Mouse (Mus musculus) T-helper 17 cell (primary cell): ENCODE data around the gene Tfdp2.
"Not testable (repeated sequence)": the region's sequence is repeated elsewhere in the genome, so short reads cannot be mapped to it uniquely, and the experiment has no call there.

ENCODE experiments used
- in situ Hi-C, 2 experiments: fragments of 300-600 bp; cut with MboI, MseI; formaldehyde crosslinking; loops; 1 replicate in 1 of 2; 2 replicates in 1 of 2; pipeline ENCODE4 v1.15.1; 2025; ENCODE audit warnings: high pct_unique_total_duplicates in 2 of 2

The Tfdp2 gene

DNA sequence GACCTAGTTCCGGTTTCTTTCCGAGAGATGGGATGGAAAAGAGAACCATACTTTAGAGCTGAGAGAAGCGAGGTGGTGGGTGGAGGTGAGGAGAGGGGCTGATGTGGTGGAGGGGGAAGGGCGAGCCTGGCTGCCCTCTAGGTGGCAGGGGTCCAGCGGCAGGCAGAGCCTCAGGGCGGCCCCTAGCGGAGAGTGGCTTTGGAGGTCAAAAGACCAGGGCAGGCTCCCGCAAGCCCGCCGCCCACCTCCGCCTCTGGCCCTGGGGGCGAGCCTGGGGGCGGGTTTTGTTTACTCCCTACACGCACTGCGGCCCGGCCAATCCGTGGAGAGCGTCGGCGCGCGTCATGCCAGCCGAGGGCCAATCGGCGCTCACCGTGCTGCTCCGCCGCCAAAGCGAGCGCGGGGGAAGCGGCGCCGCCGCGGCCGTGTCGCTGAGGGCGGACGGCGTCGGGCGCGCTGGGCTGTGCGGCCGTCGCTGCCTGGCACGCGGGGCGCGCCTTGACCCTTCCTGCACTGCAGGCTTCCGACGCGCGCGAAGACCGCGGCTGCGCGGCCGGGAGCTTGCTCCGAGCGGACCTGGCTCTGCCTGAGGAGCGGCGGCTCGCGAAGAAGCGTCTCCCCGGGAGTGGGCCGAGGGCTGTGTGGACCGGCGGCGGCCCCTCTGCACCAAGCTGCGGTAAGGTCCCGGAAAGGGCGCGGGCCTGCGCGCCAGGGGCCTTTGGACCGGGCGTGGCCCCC is at the start of gene Tfdp2:
TSS of gene Tfdp2 (plus strand) at position 391 of the 738 bp plus-strand sequence.
- in situ Hi-C loops: no loop called here

DNA sequence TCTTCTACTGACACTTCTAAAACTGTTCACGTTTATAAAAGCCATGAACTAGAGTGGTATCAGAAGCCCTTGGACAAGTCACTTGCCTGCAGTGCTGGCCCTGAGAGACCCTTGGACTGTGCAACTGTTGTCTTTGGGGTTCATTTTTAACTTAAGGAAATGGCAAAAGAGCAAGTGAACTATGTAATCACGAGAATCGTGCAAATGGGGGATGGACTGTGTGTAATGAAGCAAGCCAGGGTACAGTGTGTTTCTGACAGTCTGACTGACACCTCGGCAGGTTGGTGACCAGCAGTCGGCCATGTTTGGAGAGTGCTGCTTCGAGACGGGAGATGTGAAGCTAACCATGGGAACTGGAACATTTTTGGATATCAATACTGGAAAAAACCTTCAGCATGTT is 43.3 kb upstream of the Tfdp2 start:
- in situ Hi-C loops: no loop called here

DNA sequence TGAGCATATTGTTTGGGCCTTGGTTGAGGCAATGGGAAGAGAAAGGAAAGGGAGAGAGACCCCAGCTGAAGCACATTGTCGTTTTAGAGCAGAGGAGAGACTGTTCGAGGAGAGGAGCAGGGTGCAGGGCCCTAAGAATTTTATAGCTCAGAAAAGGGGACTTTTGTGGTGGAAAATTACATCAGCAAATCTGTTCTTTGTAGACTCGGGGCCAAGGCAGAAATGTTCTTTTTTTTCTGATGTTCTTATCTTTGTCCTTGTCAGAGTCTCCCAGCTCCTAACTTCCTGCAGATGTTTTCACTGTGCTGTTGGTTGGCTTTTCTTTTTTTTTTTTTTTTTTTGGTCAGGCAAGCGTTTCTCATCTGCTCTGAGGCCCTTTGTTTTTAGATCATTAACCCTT is 37.6 kb upstream of the Tfdp2 start:
- in situ Hi-C loops: no loop called here

DNA sequence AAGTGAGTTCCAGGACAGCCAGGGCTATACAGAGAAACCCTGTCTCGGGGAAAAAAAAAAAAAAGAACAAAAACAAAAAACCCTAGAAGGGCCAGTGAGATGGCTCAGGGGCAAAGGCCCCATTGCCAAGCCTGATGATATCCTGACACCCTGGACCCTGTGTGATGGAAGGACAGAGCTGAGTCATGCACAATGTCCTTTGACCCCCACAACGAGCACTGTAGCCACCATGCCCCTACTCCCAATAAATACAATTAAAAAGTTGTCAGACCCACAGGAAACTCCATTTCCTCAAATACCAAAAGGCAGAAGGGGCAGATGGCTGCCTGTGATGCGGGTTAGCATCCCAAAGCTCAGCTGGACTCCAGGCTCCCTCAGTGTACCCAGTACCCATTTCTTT is 37.0 kb upstream of the Tfdp2 start:
- in situ Hi-C loops: no loop called here

DNA sequence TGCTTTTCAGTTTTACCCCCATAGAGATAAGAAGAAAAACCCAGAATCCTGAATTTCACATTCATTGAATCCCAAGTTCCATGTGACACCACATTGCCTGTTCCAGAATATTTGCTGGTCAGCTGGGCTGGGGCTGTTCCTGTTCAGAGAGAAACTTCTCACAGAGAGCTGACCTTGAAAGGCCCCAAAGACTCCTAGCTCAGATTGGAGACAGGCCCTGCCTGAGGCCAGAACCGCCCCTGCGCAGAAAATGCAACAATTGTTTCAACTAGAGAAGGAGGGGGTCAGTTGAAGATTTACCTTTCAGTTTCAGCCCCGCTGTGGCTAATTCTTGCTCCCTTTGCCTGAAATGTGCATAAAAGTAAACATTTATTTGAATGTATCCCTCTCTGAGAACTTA is 35.3 kb upstream of the Tfdp2 start:
- in situ Hi-C loops: no loop called here

DNA sequence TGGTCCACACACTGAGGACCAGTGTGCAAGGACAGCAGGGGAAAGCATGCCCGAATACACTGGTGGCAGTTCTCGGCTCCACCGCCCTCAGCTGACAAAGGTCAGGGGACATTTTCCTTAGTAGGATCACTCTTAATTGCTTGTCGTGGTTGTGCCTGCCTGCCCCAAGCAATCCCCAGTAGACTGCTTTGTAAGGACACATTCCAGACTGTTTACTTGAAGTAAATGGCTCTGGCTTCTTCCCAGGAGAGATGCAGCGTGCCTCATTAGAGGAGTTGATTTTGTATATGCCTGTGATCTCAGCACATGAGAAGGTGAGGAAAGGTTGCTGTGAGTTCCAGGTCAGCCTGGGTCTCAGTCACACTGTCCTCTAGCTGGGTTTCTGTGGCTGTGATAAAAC is 33.7 kb upstream of the Tfdp2 start:
- in situ Hi-C loops: no loop called here

DNA sequence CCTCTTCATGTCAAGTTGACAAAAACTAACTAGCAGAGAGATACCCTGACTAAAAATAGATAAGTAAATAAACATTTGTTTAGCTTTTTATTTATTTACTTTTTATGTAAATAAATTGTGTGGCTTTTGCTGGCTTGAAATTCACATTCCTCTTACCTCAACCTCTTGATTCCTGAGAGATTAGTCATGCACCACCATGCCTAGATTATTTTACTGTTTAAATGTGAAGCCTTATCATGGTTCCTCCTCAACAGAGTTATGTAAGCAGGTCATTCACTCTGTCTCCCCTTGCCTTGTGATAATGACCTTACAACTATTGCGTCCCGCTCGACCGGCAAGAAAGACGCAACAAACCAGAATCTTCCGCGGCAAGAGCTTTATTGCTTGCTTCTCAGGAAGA is 32.6 kb upstream of the Tfdp2 start:
- in situ Hi-C loops: no loop called here

DNA sequence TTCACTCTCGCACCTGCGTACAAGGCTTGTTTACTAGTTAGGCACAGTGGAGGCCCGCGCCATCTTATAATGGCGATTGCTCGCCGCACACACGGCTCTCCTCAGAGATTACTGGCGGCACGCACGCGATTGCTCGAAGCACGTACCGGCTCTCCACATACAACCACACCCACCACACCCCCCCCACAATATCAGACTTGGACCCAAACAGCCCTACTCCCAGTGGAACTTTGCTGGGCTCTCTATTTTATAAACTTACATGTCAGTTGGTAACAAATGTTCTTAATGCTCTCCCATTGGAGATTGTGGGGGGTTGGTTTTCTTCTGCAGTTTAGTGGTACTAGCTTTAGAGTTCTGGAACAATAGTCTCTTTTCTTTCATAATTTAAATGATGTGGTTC is 32.1 kb upstream of the Tfdp2 start:
- in situ Hi-C loops: not testable (repeated sequence)

DNA sequence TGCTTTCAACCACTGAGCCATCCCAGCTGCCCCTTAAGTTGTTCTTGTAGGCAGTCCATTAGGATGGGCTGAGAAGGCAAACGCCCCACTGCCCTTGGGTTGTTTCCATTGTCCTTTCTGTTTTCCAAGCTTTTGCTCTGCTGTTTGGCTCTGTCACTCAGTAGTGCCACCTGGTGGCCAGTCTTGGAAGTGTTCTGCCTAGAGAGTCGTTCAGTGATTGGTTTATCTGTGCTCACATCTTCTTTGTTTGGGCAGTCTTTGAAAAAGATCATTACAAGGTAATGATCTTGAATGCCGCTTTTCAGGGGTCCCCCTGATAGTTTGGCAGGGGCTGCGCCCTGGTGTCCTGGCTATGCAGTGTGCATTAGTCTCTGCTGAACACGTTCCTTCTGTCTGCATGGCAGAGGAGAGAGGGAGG is 28.9 kb upstream of the Tfdp2 start:
- in situ Hi-C loops: no loop called here

DNA sequence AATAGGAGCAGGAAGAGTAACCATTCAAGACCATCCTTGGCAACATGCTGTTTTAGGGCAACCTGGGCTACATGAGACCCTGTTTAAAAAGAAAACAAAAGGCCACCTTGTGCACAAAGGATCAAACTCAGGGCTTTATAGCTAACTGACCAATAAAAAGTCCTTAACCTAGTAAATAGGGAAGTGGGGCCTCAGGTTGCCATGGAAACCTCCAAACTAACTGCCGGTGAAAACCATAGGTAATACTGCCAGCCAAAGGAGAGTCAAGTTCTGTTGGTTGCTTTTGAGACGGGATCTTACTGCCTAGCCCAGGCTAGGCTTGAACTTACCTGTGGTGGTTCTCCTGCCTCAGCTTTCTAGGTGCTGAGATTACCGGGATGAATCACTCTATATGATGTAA is 25.5 kb upstream of the Tfdp2 start:
- in situ Hi-C loops: no loop called here

DNA sequence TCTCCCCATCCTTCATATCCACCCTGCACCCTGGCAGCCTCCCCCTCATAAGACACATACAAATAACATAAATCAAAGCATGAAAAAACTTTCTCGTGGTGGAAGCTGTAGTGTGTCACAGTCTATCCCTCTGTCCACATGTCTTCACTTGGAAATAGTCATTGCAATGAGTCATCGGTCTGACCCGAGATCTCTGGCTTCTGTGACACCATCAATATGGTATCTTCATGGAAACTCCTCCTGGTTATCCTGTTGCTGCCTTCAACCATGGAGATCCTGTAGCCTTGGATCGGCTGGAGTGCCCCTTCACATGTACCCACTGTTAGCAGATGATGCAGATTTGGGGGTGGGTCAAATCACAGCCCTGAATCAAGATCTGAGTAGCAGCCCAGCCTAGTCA is 11.2 kb upstream of the Tfdp2 start:
- in situ Hi-C loops: no loop called here

DNA sequence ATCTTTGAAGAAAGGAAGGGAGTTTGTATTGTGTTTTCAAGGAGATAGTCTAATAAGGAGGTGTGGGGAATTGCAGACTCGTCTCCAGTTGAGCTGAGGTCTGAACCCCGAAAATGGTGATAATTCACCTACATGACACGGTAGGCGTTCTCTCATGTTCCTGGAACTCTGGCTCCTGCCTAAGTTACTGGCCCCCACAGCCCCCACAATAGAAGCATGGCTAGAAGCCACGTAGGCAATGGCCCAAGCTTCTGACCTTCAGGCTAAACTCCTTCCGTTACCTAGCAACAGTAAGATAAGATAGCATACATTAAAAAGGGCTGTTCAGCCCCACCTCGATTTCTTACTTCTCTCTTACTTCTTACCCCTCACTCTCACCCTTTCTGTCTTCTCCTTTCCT is 9.4 kb upstream of the Tfdp2 start:
- in situ Hi-C loops: no loop called here

DNA sequence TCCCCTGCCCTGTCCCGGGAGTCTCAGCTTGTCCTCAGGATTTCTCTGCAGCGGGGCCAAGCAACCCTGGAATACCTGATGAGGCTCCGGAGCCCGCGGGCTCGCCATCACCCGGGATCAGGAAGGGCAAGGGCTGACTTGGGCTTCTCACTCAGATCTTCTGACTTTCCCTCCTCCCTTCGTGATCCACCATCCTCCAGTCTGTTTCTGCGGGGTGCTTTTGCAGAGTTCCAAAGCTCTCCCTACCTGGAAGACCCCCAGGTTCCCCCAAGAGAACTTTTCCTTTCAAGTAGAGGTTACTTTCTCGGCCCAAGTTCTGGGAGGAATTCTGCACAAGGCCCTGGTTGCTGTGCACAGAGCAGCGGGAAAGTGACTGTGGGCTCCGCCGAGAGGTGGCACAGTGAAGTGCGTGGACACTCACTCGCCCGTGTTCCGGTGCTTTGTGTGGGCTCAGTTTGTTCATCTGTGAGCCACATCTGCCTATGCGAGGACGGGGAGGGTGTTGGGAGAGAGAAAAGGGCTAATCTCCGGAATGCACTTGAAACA is 634 bp downstream of the Tfdp2 start:
- in situ Hi-C loops: no loop called here

DNA sequence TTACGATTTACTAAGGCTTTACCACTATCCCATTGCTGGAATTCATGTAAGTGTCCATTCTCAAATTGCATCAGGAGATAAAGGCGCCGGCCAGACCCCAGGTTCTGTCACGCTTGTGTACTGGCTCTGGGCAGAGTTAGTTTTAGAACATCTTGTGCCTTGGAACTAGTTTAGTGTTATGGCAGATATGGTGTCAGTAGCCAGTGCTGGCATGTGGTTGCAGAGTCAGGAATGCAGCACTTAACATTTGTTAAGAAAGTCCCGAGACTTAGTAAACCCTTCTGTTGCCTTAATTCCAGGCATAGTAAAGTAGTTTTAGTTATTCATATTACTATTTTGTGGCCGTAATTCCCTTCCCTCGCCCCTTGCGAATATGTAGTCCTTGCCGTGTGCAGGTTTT is 1.7 kb downstream of the Tfdp2 start:
- in situ Hi-C loops: no loop called here

DNA sequence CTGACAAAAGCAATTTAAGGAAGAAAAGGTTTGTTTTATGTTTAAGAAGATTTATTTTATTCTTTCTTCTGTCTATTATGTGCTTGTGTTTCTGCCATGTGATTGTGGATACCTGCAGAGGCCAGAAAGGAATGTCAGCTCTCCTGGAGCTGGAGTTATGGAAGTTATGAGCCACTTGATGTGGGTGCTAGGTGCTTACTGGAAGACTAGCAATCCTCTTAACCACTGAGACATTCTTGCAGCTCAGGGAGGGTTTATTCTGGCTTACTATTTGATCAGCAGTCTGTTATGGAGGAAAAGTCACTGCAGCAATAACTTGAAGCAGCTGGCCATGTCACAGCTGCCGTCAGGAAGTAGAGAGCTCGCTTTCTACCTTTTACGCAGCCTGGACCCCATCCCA is 7.6 kb downstream of the Tfdp2 start:
- in situ Hi-C loops: no loop called here

DNA sequence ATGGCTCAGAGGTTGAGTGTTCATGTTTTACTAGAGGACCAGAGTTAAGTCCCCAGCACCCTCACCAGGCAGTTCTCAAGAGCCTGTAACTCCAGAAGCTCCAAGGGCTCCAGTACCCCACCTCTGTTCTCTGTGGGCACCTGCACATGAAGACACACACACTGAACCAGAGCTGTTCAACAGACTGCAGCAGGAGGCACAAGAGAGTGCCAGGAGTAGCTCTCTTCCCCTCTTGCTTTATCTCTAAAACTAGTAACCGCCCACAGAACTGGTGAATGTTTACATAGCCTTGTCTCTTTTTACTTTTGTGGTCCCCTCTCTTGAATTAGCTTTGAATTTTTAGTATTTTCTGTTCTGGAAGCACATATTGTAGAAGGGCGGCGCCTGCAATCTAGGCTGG is 11.4 kb downstream of the Tfdp2 start:
- in situ Hi-C loops: no loop called here

DNA sequence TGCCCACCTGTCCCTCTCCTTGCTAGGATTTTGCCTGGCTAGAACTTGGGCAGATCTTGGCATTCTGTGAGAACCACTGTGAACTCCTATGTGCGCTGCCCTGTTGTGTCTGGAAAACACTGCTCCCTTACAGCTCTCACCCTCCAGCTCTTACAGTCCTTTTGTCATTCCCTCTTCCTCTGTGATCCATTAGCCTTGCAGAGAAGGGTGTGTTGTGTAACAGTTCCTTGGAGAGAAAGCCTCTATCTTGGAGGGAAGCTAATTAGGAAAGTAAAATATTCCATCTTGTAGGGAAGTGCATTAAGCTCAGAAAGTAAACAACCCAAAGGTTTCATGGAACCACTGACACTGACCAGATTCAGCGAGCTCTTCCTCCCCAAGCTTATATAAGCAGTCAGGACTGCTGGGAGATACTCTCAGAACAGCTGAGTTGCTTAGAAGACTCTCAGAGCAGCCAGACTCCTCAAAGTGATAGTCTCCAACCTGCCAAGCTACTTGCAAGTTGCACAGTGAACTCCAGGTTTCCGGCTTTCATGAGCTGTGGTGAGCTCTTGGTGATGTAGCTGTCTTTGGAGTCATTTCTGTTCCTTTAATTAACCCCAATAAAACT is 17.1 kb downstream of the Tfdp2 start:
- in situ Hi-C loops: no loop called here

DNA sequence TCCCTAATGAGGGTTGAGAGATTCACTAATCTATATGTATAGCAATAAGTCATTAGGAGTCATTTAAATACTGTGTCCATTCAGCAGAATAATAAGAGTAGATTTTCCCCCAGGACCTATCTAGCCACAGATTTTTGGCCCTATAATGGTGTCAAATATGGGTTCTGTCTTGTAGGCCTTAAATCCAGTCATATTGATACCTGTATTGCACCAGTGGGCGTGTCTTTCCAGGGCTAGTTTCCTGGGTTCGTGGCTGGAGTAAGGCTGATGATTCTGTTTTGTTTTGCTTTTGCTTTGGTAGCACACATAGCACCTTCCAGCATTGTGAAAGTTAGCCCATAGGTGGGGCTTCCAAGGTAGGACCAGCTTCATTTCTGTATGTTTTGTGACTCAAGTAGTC is 18.1 kb downstream of the Tfdp2 start:
- in situ Hi-C loops: no loop called here

DNA sequence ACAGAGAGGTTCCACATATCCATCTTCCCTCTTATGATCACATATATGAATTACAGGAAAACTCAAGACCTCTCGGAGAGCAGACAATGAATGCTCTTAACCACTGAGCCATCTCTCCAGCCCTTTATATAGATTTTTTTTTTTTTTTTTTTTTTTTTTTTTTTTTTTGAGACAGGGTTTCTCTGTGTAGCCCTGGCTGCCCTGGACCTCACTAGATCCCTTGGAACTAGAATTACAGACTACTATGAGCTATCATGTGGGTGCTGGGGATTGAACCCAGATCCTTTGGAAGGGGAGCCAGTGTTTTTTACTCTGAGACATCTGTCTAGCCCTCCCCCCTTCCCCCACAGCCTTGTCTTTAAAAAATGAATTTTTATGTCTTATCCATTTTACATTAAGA is 21.2 kb downstream of the Tfdp2 start:
- in situ Hi-C loops: no loop called here

DNA sequence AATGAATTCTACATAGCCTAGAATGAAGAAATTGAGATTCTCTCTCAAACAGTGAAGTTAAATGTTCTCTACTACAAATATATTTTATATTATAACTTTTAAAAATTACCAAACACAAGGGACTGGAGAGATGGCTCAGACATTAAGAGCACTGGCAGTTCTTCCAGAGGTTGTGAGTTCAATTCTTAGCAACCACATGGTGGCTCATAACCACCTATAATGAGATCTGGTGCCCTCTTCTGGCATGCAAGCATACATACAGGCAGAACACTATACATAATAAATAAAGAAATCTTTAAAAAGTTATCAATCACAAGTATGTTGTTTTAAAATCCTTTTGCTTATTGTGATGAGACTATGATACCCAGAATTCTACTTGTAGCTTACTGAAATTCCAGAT is 21.7 kb downstream of the Tfdp2 start:
- in situ Hi-C loops: no loop called here

DNA sequence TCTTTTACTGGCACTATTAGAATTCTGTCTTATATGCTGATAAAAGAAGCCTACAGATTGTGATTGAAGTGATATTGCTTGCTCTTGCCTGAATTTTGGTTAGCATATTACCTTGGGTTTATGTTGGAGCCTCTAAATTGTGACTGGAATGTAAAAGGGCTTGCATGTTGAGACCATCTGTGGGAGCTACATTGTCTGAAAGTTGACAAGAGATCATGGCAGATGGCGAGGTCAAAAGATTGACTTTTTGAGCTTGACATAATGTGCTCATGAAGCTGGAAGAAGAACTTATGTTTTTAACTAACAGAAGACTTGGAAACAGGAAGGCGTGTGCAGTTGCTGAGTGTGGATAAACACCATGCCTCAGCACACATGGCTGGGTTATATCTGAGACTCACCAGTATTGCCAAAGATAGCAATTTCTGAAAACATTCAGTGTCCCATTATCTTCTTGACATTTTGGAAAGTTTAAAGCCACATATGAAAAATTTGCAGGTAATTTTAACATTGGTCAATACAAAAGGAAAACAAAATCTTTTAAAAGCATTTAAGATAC is 23.1 kb downstream of the Tfdp2 start:
- in situ Hi-C loops: no loop called here

DNA sequence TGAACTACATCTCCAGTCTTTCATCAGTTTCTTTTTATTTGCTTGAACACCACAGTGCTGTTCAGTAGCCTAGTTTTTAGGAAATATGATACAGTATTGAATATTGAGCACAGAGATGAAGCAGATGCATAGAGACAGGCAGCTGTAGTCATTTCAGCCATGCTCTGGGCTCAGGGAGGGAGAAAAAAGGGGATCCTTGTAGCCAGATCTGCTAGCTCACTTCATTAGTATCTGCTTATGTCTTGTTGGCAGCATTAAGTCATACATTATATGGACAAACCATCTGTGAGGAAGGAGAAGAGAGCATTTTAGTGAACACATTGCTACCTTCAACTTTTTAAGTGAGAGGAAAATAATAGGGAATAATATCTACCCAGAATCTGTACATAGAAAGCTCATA is 24.3 kb downstream of the Tfdp2 start:
- in situ Hi-C loops: no loop called here

DNA sequence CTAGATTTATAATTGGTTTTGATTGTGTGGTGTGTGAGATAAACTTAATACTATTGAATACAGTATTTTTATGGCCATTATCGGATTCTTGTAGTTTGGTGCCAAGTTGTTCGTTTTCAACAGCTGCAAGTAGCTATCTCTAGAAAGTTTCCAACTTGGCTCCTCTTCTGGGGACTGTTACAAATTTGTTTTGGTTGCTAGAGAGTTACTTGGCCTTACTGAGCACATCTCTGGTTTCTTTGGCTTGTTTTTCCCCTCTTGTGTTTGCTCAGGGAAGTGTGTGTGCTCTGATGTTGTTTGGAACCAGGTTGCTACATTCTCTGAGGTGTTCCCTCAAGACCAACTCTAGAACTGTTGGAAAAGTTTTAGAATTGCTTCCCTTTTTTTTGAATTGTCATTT is 27.2 kb downstream of the Tfdp2 start:
- in situ Hi-C loops: no loop called here
